Mouse (Mus musculus): ENCODE results near the gene Vat1l. TPM values are rescaled to one million over a fixed set of nuclear protein-coding genes. Genes with fewer than 3 reads are reported as not detected.

Gene Vat1l
- total RNA-seq, 1 experiment: 2.4 TPM

DNA sequence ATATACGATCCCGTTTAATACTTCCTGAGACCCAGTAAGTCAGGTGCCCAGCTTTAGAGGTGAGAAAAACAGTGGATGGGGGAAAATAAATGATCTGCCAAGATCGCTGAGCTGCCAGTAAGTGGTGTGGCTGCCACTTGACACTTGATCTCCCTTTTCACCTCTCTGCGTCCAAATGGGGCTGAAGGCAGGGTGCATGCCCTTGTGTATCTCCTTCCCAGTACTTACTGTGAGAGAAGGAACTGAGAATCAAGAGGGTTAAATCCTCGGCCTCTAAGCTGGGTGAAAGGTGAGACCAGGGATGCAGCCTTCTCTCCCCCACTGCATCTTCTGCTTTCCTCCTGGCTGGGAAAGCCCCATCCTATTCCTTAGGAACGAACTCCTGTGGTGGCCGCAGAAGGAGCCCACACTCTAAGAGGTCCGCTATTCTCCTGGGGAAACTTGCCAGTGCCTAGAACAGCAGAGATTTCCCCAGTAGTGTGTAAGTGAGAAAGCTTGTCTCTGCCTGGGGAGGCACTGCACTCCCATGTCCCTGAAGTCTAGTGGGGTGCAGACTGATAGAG is 1.1 kb downstream of the Vat1l start:
- H3K36me3 ChIP-seq (ENCODE audit: control insufficient read depth, insufficient read depth, low read length, poor library complexity, severe bottlenecking): no peaks in the 10 kb centered on the region
- H3K9me3 ChIP-seq (ENCODE audit: control insufficient read depth, insufficient read depth, low read depth, low read length): no peaks in the 10 kb centered on the region
- no peak overlapping the region for H3K4me3 ChIP-seq (ENCODE audit: insufficient read depth in 1 of 2, low read depth in 1 of 2, low read length in 2 of 2, poor library complexity in 1 of 2, severe bottlenecking in 1 of 2)
- H3K9ac ChIP-seq (ENCODE audit: insufficient read depth, low read depth, low read length, poor library complexity, severe bottlenecking): no peak overlapping the region
- DNase-seq (ENCODE audit: low read depth, low spot score): no peak
- TF ChIP-seq CHD2 (IDR thresholded peaks at IDR 0.05; ENCODE audit: low read depth, low read length) (no peak), HCFC1 (IDR thresholded peaks at IDR 0.05; ENCODE audit: borderline replicate concordance, insufficient read depth, low read length) (no peak), MAFK (IDR thresholded peaks at IDR 0.05; ENCODE audit: insufficient read depth, low read depth, low read length) (no peak), ZC3H11A (IDR thresholded peaks at IDR 0.05; ENCODE audit: borderline replicate concordance, low read depth, low read length) (no peak), ZNF384 (IDR thresholded peaks at IDR 0.05; ENCODE audit: low read depth, low read length) (no peak)
- no peaks in the 10 kb centered on the region for H3K4me1 ChIP-seq (ENCODE audit: control insufficient read depth in 2 of 2, insufficient read depth in 2 of 2, low read length in 2 of 2, poor library complexity in 1 of 2)
- no peak overlapping the region for H3K27ac ChIP-seq (ENCODE audit: insufficient read depth, low read depth, low read length, poor library complexity, severe bottlenecking)
- in situ Hi-C loops (cut with MboI; ENCODE audit: low sequenced_read_pairs in 2 of 2, unreplicated experiment in 2 of 2): no loop called here

GRCm38 (mm10) chr8:114207026-114207425 is 1.6 kb downstream of the Vat1l start:
- TF ChIP-seq HCFC1 (IDR thresholded peaks at IDR 0.05; ENCODE audit: borderline replicate concordance, insufficient read depth, low read length) (no peak), MAFK (IDR thresholded peaks at IDR 0.05; ENCODE audit: insufficient read depth, low read depth, low read length) (no peak), ZC3H11A (IDR thresholded peaks at IDR 0.05; ENCODE audit: borderline replicate concordance, low read depth, low read length) (no peak), CHD2 (IDR thresholded peaks at IDR 0.05; ENCODE audit: low read depth, low read length) (no peak), ZNF384 (IDR thresholded peaks at IDR 0.05; ENCODE audit: low read depth, low read length) (no peak)
- Histone ChIP-seq H3K36me3 (ENCODE audit: control insufficient read depth, insufficient read depth, low read length, poor library complexity, severe bottlenecking) (no peaks in the 10 kb centered on the region), H3K4me3 (ENCODE audit: insufficient read depth in 1 of 2, low read depth in 1 of 2, low read length in 2 of 2, poor library complexity in 1 of 2, severe bottlenecking in 1 of 2) (no peak overlapping the region), H3K9me3 (ENCODE audit: control insufficient read depth, insufficient read depth, low read depth, low read length) (no peaks in the 10 kb centered on the region), H3K9ac (ENCODE audit: insufficient read depth, low read depth, low read length, poor library complexity, severe bottlenecking) (no peak overlapping the region), H3K4me1 (ENCODE audit: control insufficient read depth in 2 of 2, insufficient read depth in 2 of 2, low read length in 2 of 2, poor library complexity in 1 of 2) (no peaks in the 10 kb centered on the region), H3K27ac (ENCODE audit: insufficient read depth, low read depth, low read length, poor library complexity, severe bottlenecking) (no peak overlapping the region)
- in situ Hi-C loops (cut with MboI; ENCODE audit: low sequenced_read_pairs in 2 of 2, unreplicated experiment in 2 of 2): no loop called here
- no peak for DNase-seq (ENCODE audit: low read depth, low spot score)

- Histone ChIP-seq H3K4me1 (ENCODE audit: control insufficient read depth in 2 of 2, insufficient read depth in 2 of 2, low read length in 2 of 2, poor library complexity in 1 of 2) (no peaks in the 10 kb centered on the region), H3K36me3 (ENCODE audit: control insufficient read depth, insufficient read depth, low read length, poor library complexity, severe bottlenecking) (no peaks in the 10 kb centered on the region), H3K4me3 (ENCODE audit: insufficient read depth in 1 of 2, low read depth in 1 of 2, low read length in 2 of 2, poor library complexity in 1 of 2, severe bottlenecking in 1 of 2) (no peak overlapping the region), H3K9ac (ENCODE audit: insufficient read depth, low read depth, low read length, poor library complexity, severe bottlenecking) (no peak overlapping the region), H3K9me3 (ENCODE audit: control insufficient read depth, insufficient read depth, low read depth, low read length) (no peaks in the 10 kb centered on the region), H3K27ac (ENCODE audit: insufficient read depth, low read depth, low read length, poor library complexity, severe bottlenecking) (no peak overlapping the region)
- TF ChIP-seq CHD2 (IDR thresholded peaks at IDR 0.05; ENCODE audit: low read depth, low read length) (no peak), MAFK (IDR thresholded peaks at IDR 0.05; ENCODE audit: insufficient read depth, low read depth, low read length) (no peak), ZC3H11A (IDR thresholded peaks at IDR 0.05; ENCODE audit: borderline replicate concordance, low read depth, low read length) (no peak), ZNF384 (IDR thresholded peaks at IDR 0.05; ENCODE audit: low read depth, low read length) (no peak), HCFC1 (IDR thresholded peaks at IDR 0.05; ENCODE audit: borderline replicate concordance, insufficient read depth, low read length) (no peak)
- DNase-seq (ENCODE audit: low read depth, low spot score): no peak
- in situ Hi-C loops (cut with MboI; ENCODE audit: low sequenced_read_pairs in 2 of 2, unreplicated experiment in 2 of 2): no loop called here
These were observed 15.4 kb downstream of the Vat1l start for GRCm38 (mm10) chr8:114220779-114221178.

- Histone ChIP-seq H3K4me1 (ENCODE audit: control insufficient read depth in 2 of 2, insufficient read depth in 2 of 2, low read length in 2 of 2, poor library complexity in 1 of 2) (no peaks in the 10 kb centered on the region), H3K27ac (ENCODE audit: insufficient read depth, low read depth, low read length, poor library complexity, severe bottlenecking) (no peak overlapping the region), H3K4me3 (ENCODE audit: insufficient read depth in 1 of 2, low read depth in 1 of 2, low read length in 2 of 2, poor library complexity in 1 of 2, severe bottlenecking in 1 of 2) (no peak overlapping the region), H3K9ac (ENCODE audit: insufficient read depth, low read depth, low read length, poor library complexity, severe bottlenecking) (no peak overlapping the region), H3K36me3 (ENCODE audit: control insufficient read depth, insufficient read depth, low read length, poor library complexity, severe bottlenecking) (no peaks in the 10 kb centered on the region), H3K9me3 (ENCODE audit: control insufficient read depth, insufficient read depth, low read depth, low read length) (no peaks in the 10 kb centered on the region)
- no peak for TF ChIP-seq MAFK (IDR thresholded peaks at IDR 0.05; ENCODE audit: insufficient read depth, low read depth, low read length)
- no peak for TF ChIP-seq ZC3H11A (IDR thresholded peaks at IDR 0.05; ENCODE audit: borderline replicate concordance, low read depth, low read length)
- TF ChIP-seq ZNF384 (IDR thresholded peaks at IDR 0.05; ENCODE audit: low read depth, low read length): no peak
- TF ChIP-seq CHD2 (IDR thresholded peaks at IDR 0.05; ENCODE audit: low read depth, low read length): no peak
- no peak for TF ChIP-seq HCFC1 (IDR thresholded peaks at IDR 0.05; ENCODE audit: borderline replicate concordance, insufficient read depth, low read length)
- in situ Hi-C loops (cut with MboI; ENCODE audit: low sequenced_read_pairs in 2 of 2, unreplicated experiment in 2 of 2): no loop called here
- no peak for DNase-seq (ENCODE audit: low read depth, low spot score)
These were observed 16.6 kb downstream of the Vat1l start for GRCm38 (mm10) chr8:114222001-114222400.

DNA sequence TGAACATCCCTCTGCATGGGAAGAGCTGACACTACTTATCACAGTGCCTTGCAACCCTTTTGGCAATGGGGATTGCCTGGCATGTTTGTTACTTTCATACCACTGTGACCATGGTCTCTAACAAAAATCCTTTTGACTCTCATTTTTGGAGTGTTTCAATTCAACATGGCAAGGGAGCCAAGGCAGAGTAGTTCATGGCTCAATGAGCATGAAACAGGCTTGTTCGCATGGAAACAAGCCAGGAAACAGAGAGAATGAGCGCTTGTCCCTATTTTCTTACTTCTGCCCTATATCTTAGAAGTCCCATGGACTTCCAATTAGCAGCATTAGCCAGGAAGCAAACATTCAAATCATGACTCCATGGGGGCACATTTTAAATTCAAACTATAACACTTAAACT is 18.6 kb downstream of the Vat1l start:
- DNase-seq (ENCODE audit: low read depth, low spot score): no peak
- H3K9me3 ChIP-seq (ENCODE audit: control insufficient read depth, insufficient read depth, low read depth, low read length): no peaks in the 10 kb centered on the region
- TF ChIP-seq MAFK (IDR thresholded peaks at IDR 0.05; ENCODE audit: insufficient read depth, low read depth, low read length) (no peak), CHD2 (IDR thresholded peaks at IDR 0.05; ENCODE audit: low read depth, low read length) (no peak), HCFC1 (IDR thresholded peaks at IDR 0.05; ENCODE audit: borderline replicate concordance, insufficient read depth, low read length) (no peak), ZC3H11A (IDR thresholded peaks at IDR 0.05; ENCODE audit: borderline replicate concordance, low read depth, low read length) (no peak), ZNF384 (IDR thresholded peaks at IDR 0.05; ENCODE audit: low read depth, low read length) (no peak)
- in situ Hi-C loops (cut with MboI; ENCODE audit: low sequenced_read_pairs in 2 of 2, unreplicated experiment in 2 of 2): no loop called here
- H3K9ac ChIP-seq (ENCODE audit: insufficient read depth, low read depth, low read length, poor library complexity, severe bottlenecking): no peak overlapping the region
- H3K36me3 ChIP-seq (ENCODE audit: control insufficient read depth, insufficient read depth, low read length, poor library complexity, severe bottlenecking): no peaks in the 10 kb centered on the region
- no peak overlapping the region for H3K27ac ChIP-seq (ENCODE audit: insufficient read depth, low read depth, low read length, poor library complexity, severe bottlenecking)
- no peaks in the 10 kb centered on the region for H3K4me1 ChIP-seq (ENCODE audit: control insufficient read depth in 2 of 2, insufficient read depth in 2 of 2, low read length in 2 of 2, poor library complexity in 1 of 2)
- no peak overlapping the region for H3K4me3 ChIP-seq (ENCODE audit: insufficient read depth in 1 of 2, low read depth in 1 of 2, low read length in 2 of 2, poor library complexity in 1 of 2, severe bottlenecking in 1 of 2)
